Mouse (Mus musculus): ENCODE results near the gene Ptpn6. TPM values are rescaled to one million over a fixed set of nuclear protein-coding genes. Genes with fewer than 3 reads are reported as not detected.

The Ptpn6 gene
- polyA plus RNA-seq, 1 experiment: 281 TPM

GRCm38 (mm10) chr6:124722876-124723473, 15.5 kb downstream of the Ptpn6 start:
- TF ChIP-seq CTCF (IDR thresholded peaks at IDR 0.05; ENCODE audit: extremely low read depth, insufficient read depth, insufficient read length, insufficient replicate concordance) (no peak), POLR2A (IDR thresholded peaks at IDR 0.05; ENCODE audit: low read depth, low read length) (no peak)
- Histone ChIP-seq H3K27ac (ENCODE audit: insufficient read depth, low read length) (peak overlapping the region; percentile 90), H3K27me3 (ENCODE audit: control insufficient read depth, insufficient read depth, low read length) (no peaks in the 10 kb centered on the region), H3K4me3 (ENCODE audit: extremely low read depth, insufficient read depth, insufficient read length) (peak overlapping the region; percentile 48), H3K4me1 (ENCODE audit: control insufficient read depth, insufficient read depth, insufficient read length) (peaks cover 48% of the 10 kb centered on the region; the same call in 1 of the 2 replicates), H3K36me3 (ENCODE audit: control insufficient read depth, insufficient read depth, low read length) (peaks cover 47% of the 10 kb centered on the region)
- peak in 1 of 2 experiments; percentile 9 for DNase-seq (ENCODE audit: low read depth in 1 of 2, low spot score in 2 of 2)
- WGBS: 50% methylated on average over 6 of the region's 6 CpGs

- peak; percentile 63 to 65 for DNase-seq (ENCODE audit: low read depth in 1 of 2, low spot score in 2 of 2)
- no peak overlapping the region for H3K4me3 ChIP-seq (ENCODE audit: extremely low read depth, insufficient read depth, insufficient read length)
- H3K4me1 ChIP-seq (ENCODE audit: control insufficient read depth, insufficient read depth, insufficient read length): peaks cover 43% of the 10 kb centered on the region; the same call in 1 of the 2 replicates
Observed at GRCm38 (mm10) chr6:124720904-124721303, 17.6 kb downstream of the Ptpn6 start.

DNA sequence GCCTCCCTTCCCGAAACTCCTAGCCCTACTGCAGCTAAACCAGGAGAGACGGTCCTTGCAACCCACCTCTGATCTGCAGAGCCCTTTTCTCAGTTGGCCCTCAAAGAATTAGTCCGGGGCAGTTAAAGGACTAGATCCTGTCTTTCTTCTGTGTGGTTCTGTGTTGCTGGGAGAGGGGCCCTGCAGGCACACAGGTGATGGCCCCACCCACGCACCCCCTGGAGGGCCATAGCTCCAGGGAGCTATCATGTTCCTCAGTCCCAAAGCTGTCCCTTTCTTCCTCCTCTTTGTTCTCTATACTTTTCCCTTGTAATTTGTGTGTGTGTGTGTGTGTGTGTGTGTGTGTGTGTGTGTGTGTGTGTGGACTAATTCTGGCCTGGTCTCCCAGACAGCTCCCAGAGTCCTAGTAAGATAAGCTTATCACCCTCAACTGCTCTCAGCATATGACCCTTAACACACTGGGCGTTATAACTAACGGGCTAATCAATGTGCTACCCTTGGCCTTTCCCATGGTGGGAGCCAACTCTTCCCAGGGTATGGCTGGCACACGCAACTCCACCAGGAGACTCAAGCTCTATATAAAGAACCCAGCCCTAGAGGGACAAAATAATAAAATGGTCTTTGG, 19.0 kb downstream of the Ptpn6 start:
- Histone ChIP-seq H3K36me3 (ENCODE audit: control insufficient read depth, insufficient read depth, low read length) (peaks cover 35% of the 10 kb centered on the region), H3K4me3 (ENCODE audit: extremely low read depth, insufficient read depth, insufficient read length) (no peak overlapping the region), H3K27ac (ENCODE audit: insufficient read depth, low read length) (peak overlapping the region; percentile 6; the same call in 1 of the 2 replicates), H3K27me3 (ENCODE audit: control insufficient read depth, insufficient read depth, low read length) (no peaks in the 10 kb centered on the region), H3K4me1 (ENCODE audit: control insufficient read depth, insufficient read depth, insufficient read length) (peaks cover 32% of the 10 kb centered on the region; the same call in 1 of the 2 replicates)
- WGBS: 75% methylated on average over 7 of the region's 7 CpGs
- DNase-seq (ENCODE audit: low read depth in 1 of 2, low spot score in 2 of 2): no peak
- no peak for TF ChIP-seq CTCF (IDR thresholded peaks at IDR 0.05; ENCODE audit: extremely low read depth, insufficient read depth, insufficient read length, insufficient replicate concordance)

More at GRCm38 (mm10) chr6:124720904-124721303, 17.6 kb downstream of the Ptpn6 start:
- 11% methylated on average over 11 of the region's 11 CpGs for WGBS
- Histone ChIP-seq H3K27me3 (ENCODE audit: control insufficient read depth, insufficient read depth, low read length) (no peaks in the 10 kb centered on the region), H3K36me3 (ENCODE audit: control insufficient read depth, insufficient read depth, low read length) (peaks cover 36% of the 10 kb centered on the region), H3K27ac (ENCODE audit: insufficient read depth, low read length) (peak overlapping the region; percentile 80)
- TF ChIP-seq POLR2A (IDR thresholded peaks at IDR 0.05; ENCODE audit: low read depth, low read length) (no peak), CTCF (IDR thresholded peaks at IDR 0.05; ENCODE audit: extremely low read depth, insufficient read depth, insufficient read length, insufficient replicate concordance) (no peak)

GRCm38 (mm10) chr6:124718703-124719102, 19.8 kb downstream of the Ptpn6 start:
- peaks cover 28% of the 10 kb centered on the region; the same call in 1 of the 2 replicates for H3K4me1 ChIP-seq (ENCODE audit: control insufficient read depth, insufficient read depth, insufficient read length)
- no peak for DNase-seq (ENCODE audit: low read depth in 1 of 2, low spot score in 2 of 2)
- 88% methylated on average over 15 of the region's 16 CpGs for whole genome bisulfite sequencing
- peak overlapping the region; percentile 6; the same call in 1 of the 2 replicates for H3K27ac ChIP-seq (ENCODE audit: insufficient read depth, low read length)
- H3K27me3 ChIP-seq (ENCODE audit: control insufficient read depth, insufficient read depth, low read length): no peaks in the 10 kb centered on the region
- no peak overlapping the region for H3K4me3 ChIP-seq (ENCODE audit: extremely low read depth, insufficient read depth, insufficient read length)
- TF ChIP-seq POLR2A (IDR thresholded peaks at IDR 0.05; ENCODE audit: low read depth, low read length) (no peak), CTCF (IDR thresholded peaks at IDR 0.05; ENCODE audit: extremely low read depth, insufficient read depth, insufficient read length, insufficient replicate concordance) (no peak)
- H3K36me3 ChIP-seq (ENCODE audit: control insufficient read depth, insufficient read depth, low read length): peaks cover 35% of the 10 kb centered on the region

GRCm38 (mm10) chr6:124717968-124718367, 20.5 kb downstream of the Ptpn6 start:
- H3K36me3 ChIP-seq (ENCODE audit: control insufficient read depth, insufficient read depth, low read length): peaks cover 34% of the 10 kb centered on the region
- TF ChIP-seq CTCF (IDR thresholded peaks at IDR 0.05; ENCODE audit: extremely low read depth, insufficient read depth, insufficient read length, insufficient replicate concordance) (no peak), POLR2A (IDR thresholded peaks at IDR 0.05; ENCODE audit: low read depth, low read length) (no peak)
- H3K4me1 ChIP-seq (ENCODE audit: control insufficient read depth, insufficient read depth, insufficient read length): peaks cover 25% of the 10 kb centered on the region; the same call in 1 of the 2 replicates
- 91% methylated on average over 13 of the region's 13 CpGs for WGBS
- no peak for DNase-seq (ENCODE audit: low read depth in 1 of 2, low spot score in 2 of 2)
- no peak overlapping the region for H3K4me3 ChIP-seq (ENCODE audit: extremely low read depth, insufficient read depth, insufficient read length)
- no peaks in the 10 kb centered on the region for H3K27me3 ChIP-seq (ENCODE audit: control insufficient read depth, insufficient read depth, low read length)
- H3K27ac ChIP-seq (ENCODE audit: insufficient read depth, low read length): no peak overlapping the region

- Histone ChIP-seq H3K36me3 (ENCODE audit: control insufficient read depth, insufficient read depth, low read length) (peaks cover 34% of the 10 kb centered on the region), H3K4me1 (ENCODE audit: control insufficient read depth, insufficient read depth, insufficient read length) (peaks cover 24% of the 10 kb centered on the region; the same call in 1 of the 2 replicates), H3K4me3 (ENCODE audit: extremely low read depth, insufficient read depth, insufficient read length) (no peak overlapping the region), H3K27me3 (ENCODE audit: control insufficient read depth, insufficient read depth, low read length) (no peaks in the 10 kb centered on the region), H3K27ac (ENCODE audit: insufficient read depth, low read length) (no peak overlapping the region; the same call in 1 of the 2 replicates)
- 61% methylated on average over 20 of the region's 20 CpGs for WGBS
- no peak for TF ChIP-seq POLR2A (IDR thresholded peaks at IDR 0.05; ENCODE audit: low read depth, low read length)
- TF ChIP-seq CTCF (IDR thresholded peaks at IDR 0.05; ENCODE audit: extremely low read depth, insufficient read depth, insufficient read length, insufficient replicate concordance): peak; percentile 90
- peak in 1 of 2 experiments; percentile 71 for DNase-seq (ENCODE audit: low read depth in 1 of 2, low spot score in 2 of 2)
Observed at GRCm38 (mm10) chr6:124716864-124717490, 21.5 kb downstream of the Ptpn6 start.

Measured in spleen, adult 2 months (tissue).